Mouse (Mus musculus): Measurements from ENCODE around the gene Hfm1.

DNA sequence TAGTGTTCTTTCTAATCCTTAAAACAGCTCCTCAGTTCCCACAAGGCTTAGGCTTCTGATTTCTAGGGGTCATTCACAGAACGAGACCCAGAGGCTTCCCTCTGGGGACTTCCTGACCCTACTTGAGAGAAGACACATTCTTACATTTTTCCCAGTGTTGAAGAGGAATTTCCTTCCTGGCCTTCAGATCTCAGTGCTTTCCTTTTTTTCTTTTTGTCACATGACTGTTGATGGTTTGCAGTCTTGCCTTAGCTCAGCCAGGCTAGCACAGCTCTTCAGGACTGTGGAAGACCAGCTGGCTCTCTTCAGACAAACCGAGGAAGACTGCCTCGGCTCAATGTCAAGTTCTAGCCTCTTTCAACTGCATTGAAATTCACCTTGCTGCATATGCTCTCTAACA, 30.3 kb upstream of the Hfm1 start:
- no peak for TF ChIP-seq CTCF (IDR thresholded peaks at IDR 0.05; ENCODE audit: low read depth, low read length)
- no peak for TF ChIP-seq POLR2A (IDR thresholded peaks at IDR 0.05; ENCODE audit: borderline replicate concordance, low read depth, low read length)
